Mouse (Mus musculus) forebrain, embryonic 10.5 days (tissue): ENCODE measurements at regions not wholly inside any gene's neighbourhood (a gene's known extent, or its start where the extent isn't known, plus 50 kb on each side); places are given as distances from the start of the nearest gene placed in this dataset.
"Not testable (repeated sequence)": the region's sequence is repeated elsewhere in the genome, so short reads cannot be mapped to it uniquely, and the experiment has no call there.

Source experiments
- DNase-seq: peaks from one replicate; pipeline ENCODE4 v3.0.0-alpha.2; 2017; ENCODE audit warnings: low spot score; ENCODE audit errors: extremely low spot score
- H3K27ac ChIP-seq: fragments of 300-500 bp; sonication (generic); 2 replicates; pipeline ENCODE4 v1.5.1; 2016; ENCODE audit warnings: mild to moderate bottlenecking
- H3K27me3 ChIP-seq: fragments of 300-500 bp; sonication (generic); 2 replicates; pipeline ENCODE4 v1.6.1; 2016; ENCODE audit warnings: mild to moderate bottlenecking; ENCODE audit not compliant: poor library complexity, severe bottlenecking
- H3K36me3 ChIP-seq: fragments of 300-500 bp; sonication (generic); replicated peaks from 2 replicates; pipeline ENCODE4 v1.6.1; 2016; ENCODE audit warnings: mild to moderate bottlenecking, moderate library complexity
- H3K4me1 ChIP-seq: fragments of 300-500 bp; sonication (generic); 2 replicates; pipeline ENCODE4 v1.6.1; 2016
- H3K4me3 ChIP-seq: fragments of 300-500 bp; sonication (generic); 2 replicates; pipeline ENCODE4 v1.5.1; 2016; ENCODE audit warnings: mild to moderate bottlenecking, moderate library complexity
- H3K9me3 ChIP-seq: fragments of 300-500 bp; sonication (generic); 2 replicates; pipeline ENCODE4 v1.6.1; 2016; ENCODE audit warnings: mild to moderate bottlenecking, moderate library complexity
- WGBS: fragments of 180-500 bp; shearing (Covaris S2); methylation state at CpG from one replicate; pipeline ENCODE4 v1.1.7; 2016; 5-methylcytosine and 5-hydroxymethylcytosine counted together

DNA sequence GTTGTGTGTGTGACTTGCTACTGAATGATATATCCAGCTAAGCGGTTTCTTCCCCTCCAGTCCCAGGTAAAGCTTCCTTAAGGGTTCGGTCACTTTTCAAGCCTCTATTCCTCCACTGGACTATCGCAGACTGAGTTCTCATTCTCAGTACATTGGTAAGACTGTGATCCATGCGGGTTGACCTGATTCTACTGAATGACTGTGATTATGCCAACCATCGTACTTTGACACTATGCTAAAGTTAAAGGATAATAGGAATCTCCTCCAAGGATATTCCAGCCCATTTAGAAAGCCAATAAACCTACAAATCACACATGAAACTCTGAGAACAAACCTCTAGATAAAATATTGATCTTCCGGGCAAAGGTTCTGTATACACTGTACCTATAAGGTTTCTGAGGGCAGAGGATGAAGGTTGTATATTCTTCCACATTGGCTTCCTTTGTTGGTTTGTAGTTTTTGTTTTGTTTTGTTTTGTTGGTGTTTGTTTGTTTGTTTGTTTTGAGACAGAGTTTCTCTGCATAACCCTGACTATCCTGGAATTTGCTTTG, 223.7 kb upstream of the Zpld1 start:
- no peak for DNase-seq
- Histone ChIP-seq H3K4me3 (no peak overlapping the region), H3K4me1 (no peaks in the 10 kb centered on the region), H3K27me3 (no peaks in the 10 kb centered on the region), H3K27ac (no peak overlapping the region), H3K9me3 (no peaks in the 10 kb centered on the region), H3K36me3 (no peaks in the 10 kb centered on the region)
- WGBS, result 94% methylated on average over 6 of the region's 6 CpGs

- no peaks in the 10 kb centered on the region for H3K36me3 ChIP-seq
- H3K4me3 ChIP-seq, result no peak overlapping the region
- H3K9me3 ChIP-seq, result no peaks in the 10 kb centered on the region
- peaks cover 4% of the 10 kb centered on the region for H3K4me1 ChIP-seq
- no peak overlapping the region for H3K27ac ChIP-seq
- WGBS, result 88% methylated on average over 6 of the region's 6 CpGs
- no peak for DNase-seq
- H3K27me3 ChIP-seq, result no peaks in the 10 kb centered on the region
These were observed 222.3 kb upstream of the Zpld1 start for GRCm38 (mm10) chr16:55520077-55520476.

DNA sequence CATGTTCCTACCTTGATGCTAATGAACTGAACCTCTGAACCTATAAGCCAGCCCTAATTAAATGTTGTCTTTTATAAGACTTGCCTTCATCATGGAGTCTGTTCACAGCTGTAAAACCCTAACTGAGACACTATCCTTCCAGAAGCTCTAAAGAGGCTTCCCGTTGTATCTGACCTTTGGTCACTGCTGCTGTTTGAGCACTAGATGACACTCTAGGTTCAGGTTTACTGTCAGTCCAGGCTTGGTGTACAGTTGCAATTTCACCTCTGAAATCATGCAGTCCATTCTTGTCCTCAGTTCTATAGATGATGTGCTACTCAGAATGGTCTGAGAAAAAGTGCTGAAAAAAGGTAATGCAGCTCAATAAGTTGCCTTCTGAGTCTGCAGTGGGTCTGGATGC, 221.9 kb upstream of the Zpld1 start:
- DNase-seq, result no peak
- WGBS, result 80% methylated on average over 1 of the region's 1 CpGs
- Histone ChIP-seq H3K27ac (no peak overlapping the region), H3K9me3 (no peaks in the 10 kb centered on the region), H3K27me3 (no peaks in the 10 kb centered on the region), H3K4me3 (no peak overlapping the region), H3K36me3 (no peaks in the 10 kb centered on the region), H3K4me1 (peaks cover 7% of the 10 kb centered on the region)

- Histone ChIP-seq H3K4me1 (peaks cover 7% of the 10 kb centered on the region), H3K9me3 (no peaks in the 10 kb centered on the region), H3K36me3 (no peaks in the 10 kb centered on the region), H3K27ac (no peak overlapping the region), H3K27me3 (no peaks in the 10 kb centered on the region), H3K4me3 (no peak overlapping the region)
- no peak for DNase-seq
- WGBS, result 89% methylated on average over 4 of the region's 4 CpGs
These were observed 219.2 kb upstream of the Zpld1 start for GRCm38 (mm10) chr16:55516994-55517393.

DNA sequence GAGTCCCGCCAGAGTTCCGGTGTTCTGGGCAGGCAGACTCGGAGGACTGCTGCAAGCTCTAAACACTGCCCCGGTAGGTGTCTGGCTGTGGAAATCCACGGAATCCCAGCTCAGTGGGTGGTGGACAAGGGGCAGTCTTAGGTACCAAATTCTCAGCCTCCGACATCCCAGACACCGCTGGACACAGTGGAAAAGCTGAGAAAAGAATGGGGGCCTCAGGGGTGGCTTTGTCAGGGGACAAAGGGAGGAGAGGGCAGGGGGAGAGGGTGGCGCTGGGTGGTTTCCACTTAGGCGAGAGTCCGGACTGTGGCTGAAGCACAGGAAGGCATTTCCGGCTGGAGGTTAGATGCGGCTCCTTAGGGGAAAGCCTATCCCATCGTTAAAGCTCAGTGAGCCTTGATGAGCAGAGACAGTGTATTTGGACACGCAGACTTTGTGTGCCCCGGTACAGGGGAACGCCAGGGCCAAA, 217.5 kb upstream of the Zpld1 start:
- Histone ChIP-seq H3K4me1 (peaks cover 7% of the 10 kb centered on the region), H3K27me3 (no peaks in the 10 kb centered on the region), H3K27ac (peak overlapping the region; percentile 83), H3K4me3 (peak overlapping the region; percentile 44), H3K36me3 (no peaks in the 10 kb centered on the region), H3K9me3 (no peaks in the 10 kb centered on the region)
- 28% methylated on average over 16 of the region's 16 CpGs for WGBS
- DNase-seq, result peak; percentile 25

DNA sequence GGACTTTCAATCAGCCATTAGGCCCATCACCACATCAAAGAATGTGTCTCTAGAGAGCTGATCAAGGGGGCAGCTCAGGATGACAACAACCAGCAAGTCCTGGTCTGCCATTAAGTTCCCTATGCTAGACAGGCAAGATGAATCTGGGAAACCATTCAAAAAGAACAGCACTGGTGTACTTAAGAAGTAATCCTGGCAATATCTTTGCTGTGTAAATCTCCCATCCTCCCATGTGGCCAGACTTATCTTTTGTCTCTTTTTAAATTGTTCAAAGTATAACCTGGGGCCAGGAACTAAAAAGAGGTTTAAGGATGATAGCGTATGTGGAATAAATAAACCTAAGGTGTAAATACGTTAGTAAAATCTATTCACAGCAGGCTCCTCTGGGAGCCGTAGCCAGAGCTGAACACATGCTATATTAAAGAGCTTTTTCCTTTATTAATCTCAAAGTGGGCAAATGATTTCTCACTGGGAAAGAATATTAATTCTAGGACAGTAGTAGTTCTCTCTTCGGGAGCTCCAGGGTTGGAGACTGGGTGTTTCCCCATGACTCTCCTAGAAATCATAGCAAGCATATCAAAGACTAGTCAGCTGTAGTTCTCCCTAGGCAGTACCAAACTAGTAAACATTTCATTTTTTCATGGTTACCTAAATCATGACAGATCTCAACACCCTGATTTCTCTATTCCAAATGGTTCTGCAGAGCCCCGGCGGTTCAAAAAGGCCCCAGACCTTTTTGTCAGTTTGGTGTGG, 216.8 kb upstream of the Zpld1 start:
- Histone ChIP-seq H3K36me3 (no peaks in the 10 kb centered on the region), H3K27ac (peak overlapping the region; percentile 83), H3K4me3 (peak overlapping the region; percentile 44), H3K4me1 (peaks cover 7% of the 10 kb centered on the region), H3K9me3 (no peaks in the 10 kb centered on the region), H3K27me3 (no peaks in the 10 kb centered on the region)
- 82% methylated on average over 6 of the region's 6 CpGs for WGBS
- DNase-seq, result no peak

DNA sequence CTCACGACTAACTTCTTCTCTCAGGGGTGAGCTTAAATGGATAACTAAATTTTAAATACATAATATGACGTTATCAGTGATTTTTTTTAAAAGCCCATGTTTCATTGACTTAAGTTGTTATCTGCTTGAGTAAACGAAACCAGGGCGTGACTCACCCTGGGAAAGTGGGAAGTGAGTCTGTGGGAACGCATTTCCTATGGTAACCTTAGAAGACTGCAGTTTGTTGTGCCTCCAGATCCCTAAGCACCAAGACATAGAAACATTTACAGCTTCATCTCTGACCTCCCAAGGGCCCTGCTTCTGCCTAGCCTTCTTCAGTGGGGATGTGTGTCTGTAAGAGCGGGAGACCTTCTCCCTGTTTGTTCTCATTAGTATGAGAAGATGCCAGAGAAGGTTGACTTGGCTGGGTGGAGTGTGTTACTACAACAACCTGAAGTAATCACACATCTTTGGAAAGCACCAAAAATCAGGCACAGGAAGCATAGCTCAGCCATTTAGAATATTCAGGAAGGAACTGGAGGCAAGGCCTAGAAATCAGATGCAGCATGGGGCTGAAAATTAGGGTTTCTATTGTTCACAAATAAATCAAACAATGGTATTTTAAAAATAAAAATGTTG, 207.1 kb upstream of the Zpld1 start:
- no peaks in the 10 kb centered on the region for H3K36me3 ChIP-seq
- H3K4me3 ChIP-seq, result no peak overlapping the region
- no peaks in the 10 kb centered on the region for H3K27me3 ChIP-seq
- 90% methylated on average over 6 of the region's 6 CpGs for WGBS
- no peak overlapping the region for H3K27ac ChIP-seq
- no peak for DNase-seq
- no peaks in the 10 kb centered on the region for H3K4me1 ChIP-seq
- H3K9me3 ChIP-seq, result no peaks in the 10 kb centered on the region

GRCm38 (mm10) chr16:55504274-55504673, 206.5 kb upstream of the Zpld1 start:
- no peaks in the 10 kb centered on the region for H3K36me3 ChIP-seq
- no peak for DNase-seq
- 86% methylated on average over 3 of the region's 3 CpGs for WGBS
- no peak overlapping the region for H3K27ac ChIP-seq
- H3K27me3 ChIP-seq, result no peaks in the 10 kb centered on the region
- no peak overlapping the region for H3K4me3 ChIP-seq
- no peaks in the 10 kb centered on the region for H3K9me3 ChIP-seq
- no peaks in the 10 kb centered on the region for H3K4me1 ChIP-seq

DNA sequence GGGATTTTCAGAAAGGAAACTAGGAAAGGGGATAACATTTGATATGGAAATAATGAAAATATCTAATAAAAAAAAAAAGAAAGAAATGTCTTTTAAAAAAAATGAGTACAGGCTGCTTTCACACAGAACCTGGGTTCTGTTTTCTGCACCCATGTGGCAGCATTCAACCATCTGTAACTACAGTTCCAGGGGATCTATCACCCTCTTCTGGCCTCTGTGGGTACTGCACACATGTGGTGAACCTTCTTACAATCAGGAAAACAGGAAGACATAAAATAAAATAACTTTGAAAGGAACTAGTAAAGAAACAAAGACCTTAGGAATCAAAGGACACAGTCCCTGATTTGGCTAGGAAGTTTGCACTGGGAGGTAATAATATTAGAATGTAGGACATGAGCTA, 205.5 kb upstream of the Zpld1 start:
- Histone ChIP-seq H3K4me3 (no peak overlapping the region), H3K27me3 (no peaks in the 10 kb centered on the region), H3K9me3 (no peaks in the 10 kb centered on the region), H3K4me1 (no peaks in the 10 kb centered on the region), H3K36me3 (no peaks in the 10 kb centered on the region), H3K27ac (no peak overlapping the region)
- no peak for DNase-seq

- not testable (repeated sequence) for DNase-seq, H3K9me3 ChIP-seq, H3K4me3 ChIP-seq, H3K36me3 ChIP-seq, H3K27me3 ChIP-seq, H3K4me1 ChIP-seq, H3K27ac ChIP-seq
These were observed 202.0 kb upstream of the Zpld1 start for GRCm38 (mm10) chr16:55499831-55500230.

DNA sequence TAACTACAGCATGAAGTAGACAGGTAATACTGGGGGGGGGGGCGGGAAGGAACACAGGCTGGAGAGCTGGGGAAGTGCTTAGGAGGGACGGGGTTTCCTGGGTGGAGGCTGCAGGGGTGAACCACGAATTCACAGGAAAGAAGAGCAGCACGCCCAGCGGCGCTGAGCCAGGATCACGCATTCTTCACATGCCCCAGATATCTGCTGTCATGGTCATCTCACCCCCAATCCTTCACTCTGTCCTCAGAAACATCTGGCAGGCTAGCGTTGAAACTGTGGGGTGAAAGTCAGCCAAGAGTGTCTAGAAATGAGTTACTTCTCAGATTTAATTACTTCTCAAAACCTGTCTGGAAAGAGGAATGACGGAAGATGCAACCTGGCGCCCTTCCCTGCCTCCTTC, 197.3 kb upstream of the Zpld1 start:
- H3K27me3 ChIP-seq, result no peaks in the 10 kb centered on the region
- H3K9me3 ChIP-seq, result peaks cover 7% of the 10 kb centered on the region; the same call in 1 of the 2 replicates
- no peak for DNase-seq

GRCm38 (mm10) chr16:55494162-55494561, 196.4 kb upstream of the Zpld1 start:
- DNase-seq, result no peak
- H3K27me3 ChIP-seq, result no peaks in the 10 kb centered on the region
- 89% methylated on average over 5 of the region's 5 CpGs for WGBS
- H3K9me3 ChIP-seq, result peaks cover 7% of the 10 kb centered on the region; the same call in 1 of the 2 replicates
- no peaks in the 10 kb centered on the region for H3K4me1 ChIP-seq
- no peak overlapping the region for H3K27ac ChIP-seq
- no peaks in the 10 kb centered on the region for H3K36me3 ChIP-seq
- H3K4me3 ChIP-seq, result no peak overlapping the region

More for the DNA sequence above, 197.3 kb upstream of the Zpld1 start:
- Histone ChIP-seq H3K36me3 (no peaks in the 10 kb centered on the region), H3K4me3 (no peak overlapping the region), H3K4me1 (no peaks in the 10 kb centered on the region), H3K27ac (no peak overlapping the region)
- 85% methylated on average over 10 of the region's 10 CpGs for WGBS

GRCm38 (mm10) chr16:55492111-55492510, 194.3 kb upstream of the Zpld1 start:
- no peak overlapping the region for H3K27ac ChIP-seq
- H3K9me3 ChIP-seq, result peaks cover 7% of the 10 kb centered on the region; the same call in 1 of the 2 replicates
- H3K4me1 ChIP-seq, result no peaks in the 10 kb centered on the region
- no peak overlapping the region for H3K4me3 ChIP-seq
- no peak for DNase-seq
- H3K36me3 ChIP-seq, result no peaks in the 10 kb centered on the region
- H3K27me3 ChIP-seq, result no peaks in the 10 kb centered on the region
- 81% methylated on average over 4 of the region's 4 CpGs for WGBS
